Mouse (Mus musculus) heart, embryonic 15.5 days (tissue): Measurements from ENCODE around the gene Hip1r. TPM values are rescaled to one million over a fixed set of nuclear protein-coding genes. Genes with fewer than 3 reads are reported as not detected.

Source experiments
- microRNA-seq: library from miRNA; unstranded; fragments of <30 nt; microRNA quantifications from one replicate; pipeline ENCODE4, GENCODE M21; 2016
- polyA plus RNA-seq: library from polyadenylated mRNA; unstranded; fragments of >200 nt; fragmentation: Nextera tagmentation; extraction: Ambion mirVana; gene quantifications from 2 replicates; pipeline ENCODE4 v1.2.1, GENCODE M21; 2015

Gene Hip1r
- polyA plus RNA-seq, 1 experiment from 2014 or later = 6.6 TPM

Small RNAs within 50 kb of the gene (microRNA-seq; reads per million reads assigned to microRNA genes)
- gene Mir7032 = not detected

Other genes starting within 250 kb of the Hip1r start
- 75.4 and 84.3 TPM in 2 replicates for gene Rsrc2, start 224.2 kb upstream of the Hip1r start, polyA plus RNA-seq
- gene Kntc1, start 223.9 kb upstream of the Hip1r start, polyA plus RNA-seq = 14.2 and 18.0 TPM in 2 replicates
- gene Hcar2, start 108.1 kb upstream of the Hip1r start, polyA plus RNA-seq = 0.08 and 0.20 TPM in 2 replicates
- gene Hcar1, start 93.6 kb upstream of the Hip1r start, polyA plus RNA-seq = 0.16 and 0.34 TPM in 2 replicates
- 73.5 and 103 TPM in 2 replicates for gene Denr, start 66.5 kb upstream of the Hip1r start, polyA plus RNA-seq
- 0.91 and 2.7 TPM in 2 replicates for gene Gm43518, start 46.2 kb upstream of the Hip1r start, polyA plus RNA-seq
- 4.8 and 5.6 TPM in 2 replicates for gene Ccdc62, start 42.9 kb upstream of the Hip1r start, polyA plus RNA-seq
- gene Vps37b, start 58.6 kb downstream of the Hip1r start, polyA plus RNA-seq = 49.9 and 56.0 TPM in 2 replicates
- gene Abcb9, start 122.2 kb downstream of the Hip1r start, polyA plus RNA-seq = 1.7 and 4.9 TPM in 2 replicates
- gene Ogfod2, start 138.7 kb downstream of the Hip1r start, polyA plus RNA-seq = 18.2 and 22.3 TPM in 2 replicates
- 67.6 and 75.3 TPM in 2 replicates for gene Arl6ip4, start 142.5 kb downstream of the Hip1r start, polyA plus RNA-seq